Mouse (Mus musculus) heart, embryonic 11.5 days (tissue): ENCODE results near the gene Rnf11. TPM values are rescaled to one million over a fixed set of nuclear protein-coding genes. Genes with fewer than 3 reads are reported as not detected.
A peak's percentile ranks its signal among the peaks of the same experiment; 100 is the strongest.

Experiments used
- ATAC-seq: fragments of 200-750 bp; cut with Nextera tagmentation; replicated peaks from 2 replicates; pipeline ENCODE4 v1.8.0; 2017; ENCODE audit warnings: moderate library complexity; ENCODE audit not compliant: insufficient number of reproducible peaks, low FRiP score, low TSS enrichment
- H3K27ac ChIP-seq: fragments of 300-500 bp; sonication (generic); 2 replicates; pipeline ENCODE4 v1.5.1; 2014; ENCODE audit warnings: mild to moderate bottlenecking, low read depth, low read length
- H3K27me3 ChIP-seq: fragments of 300-500 bp; sonication (generic); 2 replicates; pipeline ENCODE4 v1.6.1; 2014; ENCODE audit warnings: mild to moderate bottlenecking, low read length, mixed read lengths; ENCODE audit not compliant: control insufficient read depth, insufficient read depth
- H3K36me3 ChIP-seq: fragments of 300-500 bp; sonication (generic); 2 replicates; pipeline ENCODE4 v1.6.1; 2014; ENCODE audit warnings: mild to moderate bottlenecking, low read length, moderate library complexity, mixed read lengths; ENCODE audit not compliant: control insufficient read depth, insufficient read depth
- H3K4me1 ChIP-seq: fragments of 300-500 bp; sonication (generic); 2 replicates; pipeline ENCODE4 v1.6.1; 2014; ENCODE audit warnings: low read length; ENCODE audit not compliant: control insufficient read depth, insufficient read depth
- H3K4me2 ChIP-seq: fragments of 300-500 bp; sonication (generic); 2 replicates; pipeline ENCODE4 v1.6.1; 2014; ENCODE audit warnings: mild to moderate bottlenecking, moderate library complexity
- H3K4me3 ChIP-seq: fragments of 300-500 bp; sonication (generic); 2 replicates; pipeline ENCODE4 v1.5.1; 2014; ENCODE audit warnings: low read depth, low read length
- H3K9ac ChIP-seq: fragments of 300-500 bp; sonication (generic); 2 replicates; pipeline ENCODE4 v1.6.1; 2014; ENCODE audit warnings: mild to moderate bottlenecking, low read depth, low read length, moderate library complexity
- H3K9me3 ChIP-seq: fragments of 300-500 bp; sonication (generic); replicated peaks from 2 replicates; pipeline ENCODE4 v1.6.1; 2016; ENCODE audit warnings: low read length; ENCODE audit not compliant: control insufficient read depth
- WGBS: fragments of 180-500 bp; shearing (Covaris S2); extraction: QIAGEN DNeasy Blood & Tissue Kit; methylation state at CpG from one replicate; pipeline ENCODE4 v1.1.7; 2014; ENCODE audit not compliant: insufficient replicate concordance; 5-methylcytosine and 5-hydroxymethylcytosine counted together
- polyA plus RNA-seq: library from polyadenylated mRNA; unstranded; fragments of >200 nt; fragmentation: Nextera tagmentation; extraction: Ambion mirVana; gene quantifications from 2 replicates; pipeline ENCODE4 v1.2.1, GENCODE M21; 2014

The Rnf11 gene
- polyA plus RNA-seq, 1 experiment from 2014 or later = 47.1 TPM

DNA sequence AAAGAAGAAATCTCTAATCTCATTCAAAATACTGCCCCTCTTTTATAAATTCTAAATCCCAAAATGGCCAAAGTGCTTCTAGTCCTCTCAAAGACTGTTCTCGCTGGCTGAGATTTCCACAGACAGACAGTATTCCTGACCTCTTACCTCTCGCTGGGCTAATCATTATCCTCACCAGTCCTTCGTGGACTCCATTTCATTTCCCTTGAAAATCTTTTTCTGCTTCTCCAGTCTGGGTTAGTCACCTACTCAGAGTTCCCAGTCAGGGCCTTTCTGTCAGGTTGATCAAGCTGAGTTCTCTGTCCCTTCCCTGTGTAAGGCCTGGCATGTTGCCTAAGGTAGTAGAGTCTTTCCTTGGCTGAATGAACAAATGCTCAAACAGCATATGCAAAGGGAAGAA, 7.1 kb downstream of the Rnf11 start:
- 91% methylated on average over 3 of the region's 3 CpGs for WGBS
- 0 out of 2 replicates have a peak, but pooled peaks cover 3% of the 10 kb centered on the region for H3K36me3 ChIP-seq

DNA sequence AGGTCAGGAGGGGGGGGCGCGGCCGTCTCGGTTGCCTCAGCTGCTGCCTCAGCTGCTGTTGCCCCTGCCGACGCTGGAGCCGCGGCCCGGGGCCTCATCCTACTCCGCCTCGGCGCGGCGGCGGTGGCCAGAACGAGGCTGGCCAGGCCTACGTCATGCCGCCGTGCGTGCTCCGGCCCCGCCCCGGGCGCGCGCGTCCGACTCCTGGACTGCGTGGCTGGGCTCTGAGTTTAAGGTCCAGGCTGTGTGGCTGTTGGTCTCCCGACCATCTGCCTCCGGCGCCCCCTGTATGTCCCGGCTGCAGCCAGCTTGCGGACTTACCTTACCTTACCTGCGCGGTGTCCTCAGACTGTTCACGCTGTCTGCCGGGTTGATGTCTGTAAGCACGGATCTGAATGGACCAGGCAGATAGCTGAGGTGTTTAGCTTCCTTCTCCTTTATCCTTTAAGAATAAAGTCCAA, 7.9 kb downstream of the Rnf11 start:
- 0% methylated on average over 33 of the region's 39 CpGs for WGBS
- ATAC-seq = peak; percentile 99
- Histone ChIP-seq H3K4me1 (peaks cover 5% of the 10 kb centered on the region; the same call in 1 of the 2 replicates), H3K9me3 (no peaks in the 10 kb centered on the region), H3K4me3 (peak overlapping the region; percentile 86), H3K27ac (peak overlapping the region; percentile 94), H3K36me3 (0 out of 2 replicates have a peak, but pooled peaks cover 4% of the 10 kb centered on the region), H3K9ac (peak overlapping the region; percentile 98), H3K27me3 (no peaks in the 10 kb centered on the region), H3K4me2 (peak overlapping the region; percentile 69)

More for the DNA sequence above, 7.1 kb downstream of the Rnf11 start:
- H3K27ac ChIP-seq = no peak overlapping the region
- H3K4me3 ChIP-seq = no peak overlapping the region
- H3K9me3 ChIP-seq = no peaks in the 10 kb centered on the region
- H3K9ac ChIP-seq = no peak overlapping the region
- peaks cover 5% of the 10 kb centered on the region; the same call in 1 of the 2 replicates for H3K4me1 ChIP-seq
- H3K4me2 ChIP-seq = no peak overlapping the region
- no peak for ATAC-seq
- no peaks in the 10 kb centered on the region for H3K27me3 ChIP-seq

DNA sequence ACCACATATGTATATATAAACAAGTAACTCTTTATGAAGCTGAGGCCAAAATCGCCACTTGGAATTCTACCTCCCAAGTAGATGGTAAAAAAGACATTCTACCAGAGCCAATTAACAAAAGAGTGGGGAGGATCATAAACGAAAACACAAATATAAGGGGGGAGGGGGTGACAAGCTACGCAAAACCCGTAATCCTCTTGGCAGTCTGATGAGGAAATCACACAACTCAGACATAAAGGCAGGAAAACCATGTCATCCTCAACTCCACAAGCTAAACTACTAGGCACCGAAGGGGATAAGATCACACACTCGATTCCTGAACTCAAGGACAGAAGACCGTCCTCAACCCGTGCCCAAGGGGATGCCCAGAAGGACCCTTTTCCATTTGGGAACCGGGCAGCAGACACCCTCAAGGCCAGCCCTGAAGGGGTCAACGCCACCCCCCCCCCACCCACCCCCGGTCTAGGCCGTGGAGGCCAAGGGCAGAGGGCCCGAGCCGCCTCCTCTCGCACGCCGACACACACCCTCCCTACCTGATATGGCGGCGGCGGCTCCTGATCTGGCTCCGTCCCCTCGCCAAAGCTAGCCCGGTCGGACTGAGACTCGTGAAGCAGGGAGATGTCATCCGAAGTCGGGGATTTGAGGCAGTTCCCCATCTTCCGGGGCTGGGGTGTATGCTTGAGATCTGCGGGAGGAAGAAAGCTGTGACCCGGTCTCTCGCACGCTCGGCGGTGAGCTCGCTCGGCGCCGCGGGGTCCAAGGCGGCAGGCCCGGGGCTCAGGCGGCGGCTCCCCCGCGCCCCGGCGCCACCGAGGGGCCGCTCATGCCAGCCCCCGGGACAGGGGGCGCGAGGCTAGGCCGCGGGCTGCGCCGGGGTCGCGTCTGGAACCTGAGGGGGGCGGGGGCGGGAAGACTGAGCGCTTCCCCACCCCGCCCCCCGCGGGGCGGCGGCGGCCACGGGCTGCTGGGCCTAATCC, 8.7 kb downstream of the Rnf11 start:
- peaks cover 5% of the 10 kb centered on the region; the same call in 1 of the 2 replicates for H3K4me1 ChIP-seq
- peak overlapping the region; percentile 69 for H3K4me2 ChIP-seq
- H3K9me3 ChIP-seq = no peaks in the 10 kb centered on the region
- peak overlapping the region; percentile 94 for H3K27ac ChIP-seq
- peak overlapping the region; percentile 86 for H3K4me3 ChIP-seq
- under 1% methylated on average over 52 of the region's 68 CpGs for WGBS
- H3K9ac ChIP-seq = peak overlapping the region; percentile 98
- H3K27me3 ChIP-seq = no peaks in the 10 kb centered on the region
- 0 out of 2 replicates have a peak, but pooled peaks cover 4% of the 10 kb centered on the region for H3K36me3 ChIP-seq
- ATAC-seq = peak; percentile 81

DNA sequence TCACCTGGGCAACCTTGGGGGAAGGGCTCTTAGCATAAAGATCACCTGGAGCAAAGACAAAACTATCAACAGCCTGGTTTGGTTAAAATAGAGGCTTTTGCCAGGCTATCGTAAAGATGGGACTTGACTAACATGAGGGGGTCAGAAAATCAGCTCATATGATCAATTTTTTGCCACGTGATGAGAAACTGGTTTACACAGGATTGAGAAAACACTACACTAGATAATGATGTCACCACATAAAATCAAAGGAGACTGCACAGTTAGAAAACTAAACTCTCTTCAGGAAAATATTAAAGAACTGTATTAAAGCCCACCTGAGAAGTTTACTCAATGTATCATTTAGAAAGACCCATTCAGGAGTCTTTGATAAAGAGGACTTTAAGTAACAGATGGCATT, 9.4 kb downstream of the Rnf11 start:
- 44% methylated on average over 2 of the region's 2 CpGs for WGBS

DNA sequence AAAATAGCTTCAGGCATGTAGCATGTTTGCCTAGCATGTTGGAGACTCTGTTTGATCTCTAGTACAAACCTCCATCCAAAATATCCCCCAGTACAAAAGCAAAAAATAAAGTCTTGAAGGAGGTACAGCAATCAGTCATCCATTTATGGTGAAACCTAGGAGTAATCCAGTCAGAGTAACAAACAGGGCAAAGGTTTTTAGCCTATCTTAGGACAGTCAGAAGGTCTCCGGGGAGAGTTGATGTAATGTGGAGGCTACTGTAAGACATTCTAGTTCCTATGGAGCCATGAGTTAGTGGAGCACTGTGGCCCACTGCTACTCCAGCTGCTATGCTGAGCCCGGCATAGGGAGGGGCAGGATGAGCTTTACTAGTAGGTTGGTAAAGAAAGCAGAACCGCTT, 12.0 kb downstream of the Rnf11 start:
- H3K9ac ChIP-seq = no peak overlapping the region
- H3K27ac ChIP-seq = no peak overlapping the region
- no peak for ATAC-seq
- 85% methylated on average over 3 of the region's 3 CpGs for WGBS
- no peaks in the 10 kb centered on the region for H3K9me3 ChIP-seq
- no peak overlapping the region for H3K4me3 ChIP-seq
- no peaks in the 10 kb centered on the region for H3K27me3 ChIP-seq
- peaks cover 5% of the 10 kb centered on the region; the same call in 1 of the 2 replicates for H3K4me1 ChIP-seq
- H3K4me2 ChIP-seq = no peak overlapping the region
- H3K36me3 ChIP-seq = 0 out of 2 replicates have a peak, but pooled peaks cover 4% of the 10 kb centered on the region

More for the DNA sequence above, 9.4 kb downstream of the Rnf11 start:
- H3K27me3 ChIP-seq = no peaks in the 10 kb centered on the region
- H3K27ac ChIP-seq = no peak overlapping the region
- 0 out of 2 replicates have a peak, but pooled peaks cover 4% of the 10 kb centered on the region for H3K36me3 ChIP-seq
- no peaks in the 10 kb centered on the region for H3K9me3 ChIP-seq
- peak overlapping the region; percentile 69 for H3K4me2 ChIP-seq
- H3K4me3 ChIP-seq = peak overlapping the region; percentile 86
- ATAC-seq = no peak
- 0 out of 2 replicates have a peak overlapping the region, but pooled peaks have one; percentile 10 for H3K9ac ChIP-seq
- peaks cover 5% of the 10 kb centered on the region; the same call in 1 of the 2 replicates for H3K4me1 ChIP-seq

DNA sequence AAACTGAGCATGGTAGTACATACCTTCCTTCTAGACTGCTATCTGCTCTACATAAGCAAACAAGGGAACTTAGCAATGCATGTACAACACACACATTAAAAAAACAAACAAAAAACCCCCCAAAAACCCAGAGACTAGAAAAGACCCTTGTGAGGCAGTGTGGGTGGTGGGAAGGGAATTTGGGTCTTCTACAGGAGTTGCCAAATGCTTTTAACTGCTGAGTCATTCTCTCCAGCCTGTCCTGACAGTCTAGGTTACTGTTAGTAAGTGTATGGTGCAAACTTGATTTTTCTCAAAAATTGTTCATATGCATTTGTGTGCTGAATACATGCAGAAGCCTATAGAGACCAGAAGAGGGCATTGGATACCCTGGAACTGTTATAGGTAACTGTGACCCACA, 12.9 kb downstream of the Rnf11 start:
- H3K4me2 ChIP-seq = no peak overlapping the region
- no peak overlapping the region for H3K9ac ChIP-seq
- no peak overlapping the region for H3K27ac ChIP-seq
- 0 out of 2 replicates have a peak, but pooled peaks cover 4% of the 10 kb centered on the region for H3K36me3 ChIP-seq
- no peaks in the 10 kb centered on the region for H3K9me3 ChIP-seq
- no peak overlapping the region for H3K4me3 ChIP-seq
- H3K4me1 ChIP-seq = peaks cover 5% of the 10 kb centered on the region; the same call in 1 of the 2 replicates
- H3K27me3 ChIP-seq = no peaks in the 10 kb centered on the region
- ATAC-seq = no peak

DNA sequence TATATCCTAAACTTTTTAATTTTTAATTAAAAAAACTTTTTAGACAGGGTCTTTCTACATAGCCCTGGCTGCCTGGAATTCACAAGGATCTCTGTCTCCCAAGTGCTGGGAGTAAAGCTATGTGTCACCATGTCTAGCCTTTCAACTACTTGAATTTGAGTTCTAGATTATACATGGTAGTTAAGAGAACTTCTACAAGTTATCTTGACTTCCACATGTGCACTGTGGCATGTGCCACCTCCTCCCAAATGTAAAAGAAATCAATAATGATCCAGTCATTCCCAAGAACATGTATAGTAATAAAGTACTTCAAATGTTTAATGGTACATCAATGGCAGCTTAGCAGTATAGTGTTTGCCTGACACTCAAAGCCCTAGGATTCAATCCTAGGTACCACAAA, 16.8 kb downstream of the Rnf11 start:
- Histone ChIP-seq H3K4me2 (no peak overlapping the region), H3K27ac (no peak overlapping the region), H3K9ac (no peak overlapping the region), H3K27me3 (no peaks in the 10 kb centered on the region), H3K4me1 (no peaks in the 10 kb centered on the region), H3K9me3 (no peaks in the 10 kb centered on the region), H3K4me3 (no peak overlapping the region), H3K36me3 (0 out of 2 replicates have a peak, but pooled peaks cover 4% of the 10 kb centered on the region)
- ATAC-seq = no peak

DNA sequence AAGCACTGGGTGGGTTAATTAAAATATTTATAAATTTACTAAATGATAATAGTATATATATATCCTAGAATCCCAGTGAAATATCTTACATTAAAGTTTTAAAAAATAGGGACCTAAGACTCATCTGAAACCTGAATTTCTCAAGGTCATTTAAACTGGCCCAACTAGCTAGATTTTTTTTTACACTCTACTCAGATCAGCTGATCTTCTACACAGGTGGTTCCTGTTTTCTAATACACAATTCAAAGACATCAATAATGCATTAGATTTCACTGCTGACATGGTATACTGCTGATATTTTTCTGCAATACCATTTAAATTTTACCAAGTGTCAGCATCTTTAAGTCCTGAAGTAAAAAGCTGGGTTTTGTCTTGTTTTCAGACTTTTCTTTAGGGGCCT, 20.6 kb downstream of the Rnf11 start:
- H3K36me3 ChIP-seq = no peaks in the 10 kb centered on the region
- H3K4me3 ChIP-seq = no peak overlapping the region
- ATAC-seq = no peak
- no peaks in the 10 kb centered on the region for H3K9me3 ChIP-seq
- no peak overlapping the region for H3K4me2 ChIP-seq
- no peak overlapping the region for H3K27ac ChIP-seq
- H3K9ac ChIP-seq = no peak overlapping the region
- H3K27me3 ChIP-seq = no peaks in the 10 kb centered on the region
- peaks cover 9% of the 10 kb centered on the region; the same call in 1 of the 2 replicates for H3K4me1 ChIP-seq
